Mouse (Mus musculus): ENCODE results near the gene Naxe. TPM values are rescaled to one million over a fixed set of nuclear protein-coding genes. Genes with fewer than 3 reads are reported as not detected.

The Naxe gene
- polyA plus RNA-seq, 1 experiment from 2014 or later, result 170 TPM

GRCm38 (mm10) chr3:88010634-88011265, 47.5 kb downstream of the Naxe start:
- H3K36me3 ChIP-seq (ENCODE audit: control insufficient read depth, insufficient read depth, low read length), result no peaks in the 10 kb centered on the region
- DNase-seq (ENCODE audit: low spot score), result no peak
- 10% methylated on average over 6 of the region's 6 CpGs for WGBS
- H3K9me3 ChIP-seq (ENCODE audit: control insufficient read depth, low read length), result no peaks in the 10 kb centered on the region
- peaks cover 8% of the 10 kb centered on the region for H3K27me3 ChIP-seq (replicated peaks; ENCODE audit: control insufficient read depth, insufficient read depth, low read length)
- H3K4me3 ChIP-seq (ENCODE audit: low read depth, low read length), result no peak overlapping the region
- H3K4me1 ChIP-seq (replicated peaks; ENCODE audit: control insufficient read depth, insufficient read depth, low read length), result no peaks in the 10 kb centered on the region
- no peak overlapping the region for H3K9ac ChIP-seq (ENCODE audit: low read length)
- H3K4me2 ChIP-seq (ENCODE audit: low read length), result no peak overlapping the region
- no peak for ATAC-seq (replicated peaks; ENCODE audit: low FRiP score, low TSS enrichment, low read depth)
- H3K27ac ChIP-seq (ENCODE audit: low read depth), result no peak overlapping the region

Other genes with a start within 250 kb of the Naxe start
- gene Pear1, start 234.2 kb downstream of the Naxe start, polyA plus RNA-seq (2014; fragmentation: Nextera tagmentation; extraction: Ambion mirVana), result 28.4 and 31.7 TPM in 2 replicates
- 0.16 and 0.28 TPM in 2 replicates for gene Sh2d2a, start 211.7 kb downstream of the Naxe start, polyA plus RNA-seq (2014; fragmentation: Nextera tagmentation; extraction: Ambion mirVana)
- gene Prcc, start 172.9 kb downstream of the Naxe start, polyA plus RNA-seq (2014; fragmentation: Nextera tagmentation; extraction: Ambion mirVana), result 14.3 and 14.7 TPM in 2 replicates
- gene Hdgf, start 152.2 kb downstream of the Naxe start, polyA plus RNA-seq (2014; fragmentation: Nextera tagmentation; extraction: Ambion mirVana), result 167 and 246 TPM in 2 replicates
- gene Mrpl24, start 139.0 kb downstream of the Naxe start, polyA plus RNA-seq (2014; fragmentation: Nextera tagmentation; extraction: Ambion mirVana), result 73.3 and 74.2 TPM in 2 replicates
- 32.8 and 35.9 TPM in 2 replicates for gene Isg20l2, start 128.2 kb downstream of the Naxe start, polyA plus RNA-seq (2014; fragmentation: Nextera tagmentation; extraction: Ambion mirVana)
- gene Rrnad1, start 127.8 kb downstream of the Naxe start, polyA plus RNA-seq (2014; fragmentation: Nextera tagmentation; extraction: Ambion mirVana), result 17.9 and 21.8 TPM in 2 replicates
- gene Crabp2, start 109.8 kb downstream of the Naxe start, polyA plus RNA-seq (2014; fragmentation: Nextera tagmentation; extraction: Ambion mirVana), result 9.7 and 14.4 TPM in 2 replicates
- 11.9 and 13.4 TPM in 2 replicates for gene Nes, start 87.4 kb downstream of the Naxe start, polyA plus RNA-seq (2014; fragmentation: Nextera tagmentation; extraction: Ambion mirVana)
- gene Bcan, start 58.3 kb downstream of the Naxe start, polyA plus RNA-seq (2014; fragmentation: Nextera tagmentation; extraction: Ambion mirVana), result 0.26 and 0.73 TPM in 2 replicates
- gene Hapln2, start 30.9 kb downstream of the Naxe start, polyA plus RNA-seq (2014; fragmentation: Nextera tagmentation; extraction: Ambion mirVana), result 0.13 TPM in 1 of 2 replicates, not detected in the other
- gene Gpatch4, start 15.4 kb downstream of the Naxe start, polyA plus RNA-seq (2014; fragmentation: Nextera tagmentation; extraction: Ambion mirVana), result 41.1 and 45.5 TPM in 2 replicates
- gene Ttc24, start 19.8 kb upstream of the Naxe start, polyA plus RNA-seq (2014; fragmentation: Nextera tagmentation; extraction: Ambion mirVana), result not detected in 2 replicates
- gene Iqgap3, start 23.5 kb upstream of the Naxe start, polyA plus RNA-seq (2014; fragmentation: Nextera tagmentation; extraction: Ambion mirVana), result 23.8 and 24.0 TPM in 2 replicates
- gene Mef2d, start 83.9 kb upstream of the Naxe start, polyA plus RNA-seq (2014; fragmentation: Nextera tagmentation; extraction: Ambion mirVana), result 23.4 and 23.8 TPM in 2 replicates
- 0.26 TPM in 1 of 2 replicates, not detected in the other for gene Rhbg, start 196.2 kb upstream of the Naxe start, polyA plus RNA-seq (2014; fragmentation: Nextera tagmentation; extraction: Ambion mirVana)
- gene Gm38392, start 228.7 kb upstream of the Naxe start, polyA plus RNA-seq (2014; fragmentation: Nextera tagmentation; extraction: Ambion mirVana), result 0.28 and 0.89 TPM in 2 replicates
- 13.3 TPM in 2 replicates for gene Tsacc, start 238.5 kb upstream of the Naxe start, polyA plus RNA-seq (2014; fragmentation: Nextera tagmentation; extraction: Ambion mirVana)
- gene Cct3, start 238.6 kb upstream of the Naxe start, polyA plus RNA-seq (2014; fragmentation: Nextera tagmentation; extraction: Ambion mirVana), result 566 and 608 TPM in 2 replicates